Mouse (Mus musculus) kidney, adult 2 months (tissue): ENCODE data around the gene Dvl2. TPM values are rescaled to one million over a fixed set of nuclear protein-coding genes. Genes with fewer than 3 reads are reported as not detected.

Experiments
- DNase-seq: peaks from one replicate; pipeline ENCODE4 v3.0.0; 2021
- H3K27ac ChIP-seq: fragments of 200-500 bp; 2 replicates; pipeline ENCODE4 v1.5.1; 2012; ENCODE audit warnings: low read depth, low read length, control low read depth, inconsistent platforms; ENCODE audit not compliant: insufficient read depth
- H3K27me3 ChIP-seq: fragments of 200-500 bp; replicated peaks from 2 replicates; pipeline ENCODE4 v1.6.1; 2012; ENCODE audit warnings: mild to moderate bottlenecking, moderate library complexity, low read length, inconsistent platforms; ENCODE audit not compliant: control insufficient read depth, insufficient read depth
- H3K36me3 ChIP-seq: fragments of 200-500 bp; 2 replicates; pipeline ENCODE4 v1.6.1; 2012; ENCODE audit warnings: mild to moderate bottlenecking, moderate library complexity, low read length, inconsistent platforms; ENCODE audit not compliant: control insufficient read depth, insufficient read depth
- H3K4me1 ChIP-seq: fragments of 200-500 bp; 2 replicates; pipeline ENCODE4 v1.6.1; 2011; ENCODE audit warnings: low read length; ENCODE audit not compliant: control insufficient read depth, insufficient read depth
- H3K4me3 ChIP-seq: fragments of 200-500 bp; 2 replicates; pipeline ENCODE4 v1.5.1; 2011; ENCODE audit warnings: mild to moderate bottlenecking, low read depth, low read length, control low read depth; ENCODE audit not compliant: insufficient read depth
- CTCF ChIP-seq: fragments of 200-500 bp; conservative IDR thresholded peaks from 2 replicates; pipeline ENCODE4 v1.5.1; 2011; ENCODE audit warnings: low read depth, mild to moderate bottlenecking, control low read depth, low read length, moderate library complexity, mixed read lengths; ENCODE audit not compliant: insufficient read depth, insufficient read length
- POLR2A ChIP-seq: fragments of 200-500 bp; IDR thresholded peaks from one replicate; pipeline ENCODE4 v1.6.1; 2011; ENCODE audit warnings: low read depth, low read length, control low read depth
- WGBS: fragments of 180-500 bp; shearing (Covaris S2); methylation state at CpG from one replicate; pipeline ENCODE4 v1.1.7; 2018; 5-methylcytosine and 5-hydroxymethylcytosine counted together
- polyA plus RNA-seq: library from polyadenylated mRNA; depleted of rRNA; stranded (reverse); fragments of >200 nt; gene quantifications from 2 replicates; pipeline ENCODE4 v1.2.3, GENCODE M21; 2012

Gene Dvl2
- polyA plus RNA-seq, 1 experiment, result 8.5 TPM

- Histone ChIP-seq H3K4me1 (peaks cover 3% of the 10 kb centered on the region; the same call in 1 of the 2 replicates), H3K27me3 (peaks cover 1% of the 10 kb centered on the region; the same call in 1 of the 2 replicates), H3K27ac (no peak overlapping the region), H3K36me3 (no peaks in the 10 kb centered on the region; the same call in none of the 2 replicates), H3K4me3 (no peak overlapping the region)
- TF ChIP-seq POLR2A (no peak), CTCF (no peak)
- no peak for DNase-seq
- WGBS, result 52% methylated on average over 6 of the region's 6 CpGs
These were observed 30.2 kb upstream of the Dvl2 start for GRCm38 (mm10) chr11:69970222-69970621.

- Histone ChIP-seq H3K4me1 (peaks cover 3% of the 10 kb centered on the region; the same call in 1 of the 2 replicates), H3K4me3 (no peak overlapping the region), H3K27me3 (no peaks in the 10 kb centered on the region), H3K27ac (no peak overlapping the region), H3K36me3 (no peaks in the 10 kb centered on the region; the same call in none of the 2 replicates)
- TF ChIP-seq CTCF (no peak), POLR2A (no peak)
- no peak for DNase-seq
- WGBS, result 72% methylated on average over 3 of the region's 3 CpGs
These were observed 29.6 kb upstream of the Dvl2 start for GRCm38 (mm10) chr11:69970775-69971174.

- H3K27me3 ChIP-seq, result no peaks in the 10 kb centered on the region
- H3K4me1 ChIP-seq, result no peaks in the 10 kb centered on the region; the same call in 1 of the 2 replicates
- no peaks in the 10 kb centered on the region; the same call in none of the 2 replicates for H3K36me3 ChIP-seq
- TF ChIP-seq CTCF, result no peak
- TF ChIP-seq POLR2A, result no peak
- no peak overlapping the region for H3K27ac ChIP-seq
- 92% methylated on average over 2 of the region's 2 CpGs for WGBS
- no peak for DNase-seq
- no peak overlapping the region for H3K4me3 ChIP-seq
These were observed 25.5 kb upstream of the Dvl2 start for GRCm38 (mm10) chr11:69974907-69975306.

- Histone ChIP-seq H3K36me3 (no peaks in the 10 kb centered on the region; the same call in none of the 2 replicates), H3K27me3 (no peaks in the 10 kb centered on the region), H3K27ac (no peak overlapping the region), H3K4me1 (no peaks in the 10 kb centered on the region), H3K4me3 (no peak overlapping the region)
- TF ChIP-seq POLR2A, result no peak
- no peak for TF ChIP-seq CTCF
- 87% methylated on average over 4 of the region's 4 CpGs for WGBS
- no peak for DNase-seq
These were observed 24.1 kb upstream of the Dvl2 start for GRCm38 (mm10) chr11:69976271-69976670.

- TF ChIP-seq CTCF, result no peak
- no peak for TF ChIP-seq POLR2A
- Histone ChIP-seq H3K27me3 (no peaks in the 10 kb centered on the region), H3K36me3 (peaks cover 2% of the 10 kb centered on the region; the same call in 1 of the 2 replicates), H3K27ac (peak overlapping the region; percentile 89; the same call in 1 of the 2 replicates), H3K4me3 (peak overlapping the region; percentile 80), H3K4me1 (peaks cover 9% of the 10 kb centered on the region; the same call in 1 of the 2 replicates)
- DNase-seq, result no peak
- WGBS, result 3% methylated on average over 16 of the region's 16 CpGs
These were observed 20.6 kb upstream of the Dvl2 start for GRCm38 (mm10) chr11:69979827-69980195.

- peak; percentile 99 for DNase-seq
- Histone ChIP-seq H3K4me1 (peaks cover 9% of the 10 kb centered on the region; the same call in 1 of the 2 replicates), H3K4me3 (peak overlapping the region; percentile 80), H3K27ac (peak overlapping the region; percentile 89), H3K27me3 (no peaks in the 10 kb centered on the region), H3K36me3 (peaks cover 2% of the 10 kb centered on the region; the same call in 1 of the 2 replicates)
- WGBS, result under 1% methylated on average over 34 of the region's 60 CpGs
- TF ChIP-seq CTCF (no peak), POLR2A (peak; percentile 85)
These were observed 19.9 kb upstream of the Dvl2 start for GRCm38 (mm10) chr11:69980196-69981140.
